ENCODE assay signal across 18 mouse cellular contexts in the genomic region with DNA sequence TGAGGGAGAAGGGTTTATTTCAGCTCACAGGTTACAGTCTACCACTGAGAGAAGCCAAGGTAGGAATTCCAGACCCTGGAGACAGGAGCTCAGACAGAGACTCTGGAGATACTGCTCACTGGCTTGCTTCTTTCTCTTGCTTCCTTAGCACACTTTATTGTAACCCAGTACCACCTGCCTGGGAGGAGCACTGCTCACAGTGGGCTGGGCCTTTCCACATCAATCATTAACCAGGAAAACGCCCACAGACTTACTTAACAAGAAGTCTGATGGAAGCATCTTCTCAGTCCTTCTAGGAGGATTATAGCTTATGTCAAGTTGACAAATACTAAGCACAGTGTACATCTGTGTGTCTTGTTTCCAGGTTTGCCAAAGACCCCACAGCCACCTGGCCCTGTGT. TPM values are rescaled to one million over a fixed set of nuclear protein-coding genes. Genes with fewer than 3 reads are reported as not detected.
DNase-seq lines count a peak whose midpoint lies in the region; ATAC-seq lines count a peak whose summit lies in the region.
"Had no signal": no experiment of that assay in that cellular context is flagged by ENCODE, and none has a peak within 500 bp of the region (broad histone marks: within the 10 kb centered on the region; RNA-seq: fewer than 3 reads in every experiment).

No protein-coding gene starts in this region.

- no peaks in the 10 kb centered on the region for H3K9me3 ChIP-seq in midbrain, embryonic 11.5 days (ENCODE audit: control insufficient read depth, low read length)
- no peaks in the 10 kb centered on the region for H3K9me3 ChIP-seq in midbrain, embryonic 10.5 days (replicated peaks)
- H3K9me3 ChIP-seq: heart, embryonic 13.5 days; limb, embryonic 13.5 days; lung, embryonic 15.5 days had no signal

- H3K4me2 ChIP-seq in midbrain, embryonic 11.5 days = no peak overlapping the region
- H3K4me2 ChIP-seq: heart, embryonic 13.5 days; limb, embryonic 13.5 days; lung, embryonic 15.5 days had no signal

- no peak for ATAC-seq in midbrain, embryonic 11.5 days (ENCODE audit: low FRiP score)
- ATAC-seq: activated CD4-positive, CD25-positive, alpha-beta regulatory T cell, adult 4 months; midbrain, embryonic 16.5 days had no signal

- 81% methylated on average over 1 of the region's 1 CpGs for WGBS in midbrain, embryonic 11.5 days
- 83% methylated on average over 1 of the region's 1 CpGs for WGBS in midbrain, embryonic 10.5 days

- H3K36me3 ChIP-seq in midbrain, embryonic 11.5 days (ENCODE audit: control insufficient read depth, insufficient read depth, low read length) = peaks cover 23% of the 10 kb centered on the region
- peaks cover 99% of the 10 kb centered on the region for H3K36me3 ChIP-seq in midbrain, embryonic 10.5 days

- no peaks in the 10 kb centered on the region for H3K27me3 ChIP-seq in midbrain, embryonic 11.5 days (ENCODE audit: control insufficient read depth, insufficient read depth, low read length)
- H3K27me3 ChIP-seq in midbrain, embryonic 10.5 days (ENCODE audit: low read depth, poor library complexity, severe bottlenecking) = no peaks in the 10 kb centered on the region
- H3K27me3 ChIP-seq: heart, embryonic 13.5 days; limb, embryonic 13.5 days; lung, embryonic 15.5 days had no signal

- peak; percentile 45 for DNase-seq in kidney, adult 11 months
- no peak for DNase-seq in kidney, postnatal 10 days
- DNase-seq in midbrain, embryonic 11.5 days (ENCODE audit: low spot score, missing footprints) = peak; percentile 54
- DNase-seq in midbrain, embryonic 10.5 days (ENCODE audit: low spot score) = no peak
- DNase-seq in kidney, postnatal 25 days = peak; percentile 55 to 69
- DNase-seq in ovary, postnatal 14 days (ENCODE audit: low spot score) = no peak
- DNase-seq in cerebellum, postnatal 10 days = no peak
- DNase-seq in urinary bladder, postnatal 14 days (ENCODE audit: low spot score) = no peak
- DNase-seq: adrenal gland, postnatal 25 days; cerebellum, adult 9-11 months; gastrocnemius, adult 2 months; heart, adult 11 months; thymus, adult 2 months had no signal

- H3K4me3 ChIP-seq in midbrain, embryonic 11.5 days (ENCODE audit: low read depth, low read length) = no peak overlapping the region
- H3K4me3 ChIP-seq in midbrain, embryonic 10.5 days = no peak overlapping the region
- H3K4me3 ChIP-seq: gastrocnemius, adult 2 months; heart, embryonic 13.5 days; limb, embryonic 13.5 days; lung, embryonic 15.5 days had no signal

- no peak overlapping the region for H3K9ac ChIP-seq in midbrain, embryonic 11.5 days (ENCODE audit: low read length)
- H3K9ac ChIP-seq: heart, embryonic 13.5 days; limb, embryonic 13.5 days; lung, embryonic 15.5 days had no signal

- H3K4me1 ChIP-seq in midbrain, embryonic 11.5 days (ENCODE audit: control insufficient read depth, insufficient read depth, low read length) = no peaks in the 10 kb centered on the region
- no peaks in the 10 kb centered on the region for H3K4me1 ChIP-seq in midbrain, embryonic 10.5 days
- H3K4me1 ChIP-seq: heart, embryonic 13.5 days; limb, embryonic 13.5 days; lung, embryonic 15.5 days had no signal

- H3K27ac ChIP-seq in midbrain, embryonic 11.5 days (ENCODE audit: low read depth, low read length) = no peak overlapping the region
- no peak overlapping the region for H3K27ac ChIP-seq in midbrain, embryonic 10.5 days (replicated peaks)
- H3K27ac ChIP-seq: gastrocnemius, adult 2 months; heart, embryonic 13.5 days; limb, embryonic 13.5 days; lung, embryonic 15.5 days had no signal

RNA-seq across cellular contexts. Expression of gene Ghrl, which starts 4.9 kb away (rescaled TPM):
- polyA plus RNA-seq in midbrain, embryonic 11.5 days (2014; fragmentation: Nextera tagmentation; extraction: Ambion mirVana) = 0.33 and 0.40 TPM in 2 replicates
- not detected in 2 replicates for polyA plus RNA-seq in midbrain, embryonic 10.5 days (2016; fragmentation: Nextera tagmentation; extraction: Ambion mirVana)
- polyA plus RNA-seq: activated CD4-positive, CD25-positive, alpha-beta regulatory T cell, adult 4 months; heart, embryonic 13.5 days; lung, embryonic 15.5 days had no signal

RNA-seq across cellular contexts. Expression of gene Tatdn2, which starts 17.9 kb away (rescaled TPM):
- 1.0 and 1.7 TPM in 2 replicates for polyA plus RNA-seq in midbrain, embryonic 11.5 days (2014; fragmentation: Nextera tagmentation; extraction: Ambion mirVana)
- polyA plus RNA-seq in midbrain, embryonic 10.5 days (2016; fragmentation: Nextera tagmentation; extraction: Ambion mirVana) = 0.54 and 0.76 TPM in 2 replicates

RNA-seq across cellular contexts. Expression of gene Sec13, which starts 25.7 kb away (rescaled TPM):
- 250 and 264 TPM in 2 replicates for polyA plus RNA-seq in midbrain, embryonic 11.5 days (2014; fragmentation: Nextera tagmentation; extraction: Ambion mirVana)
- 281 and 284 TPM in 2 replicates for polyA plus RNA-seq in midbrain, embryonic 10.5 days (2016; fragmentation: Nextera tagmentation; extraction: Ambion mirVana)

Comparison
In these comparisons a context has a peak if more than half of its experiments do, and no peak if none do; other contexts are left out.
1. DNase-seq: peak in kidney, adult 11 months (single experiment), midbrain, embryonic 11.5 days (single experiment) and kidney, postnatal 25 days (2 of 2); none in kidney, postnatal 10 days (single experiment), midbrain, embryonic 10.5 days (single experiment), ovary, postnatal 14 days (single experiment), cerebellum, postnatal 10 days (0 of 2) and urinary bladder, postnatal 14 days (single experiment).